Mouse (Mus musculus) liver, embryonic 16.5 days (tissue): ENCODE measurements around the gene Mex3b. TPM values are rescaled to one million over a fixed set of nuclear protein-coding genes. Genes with fewer than 3 reads are reported as not detected.

Experiments used
- ATAC-seq: fragments of 200-750 bp; cut with Nextera tagmentation; 2 replicates; pipeline ENCODE4 v1.8.0; 2017; ENCODE audit warnings: low read depth, mild to moderate bottlenecking, moderate number of reproducible peaks, moderate library complexity
- H3K27ac ChIP-seq: fragments of 300-500 bp; sonication (generic); 2 replicates; pipeline ENCODE4 v1.5.1; 2014; ENCODE audit warnings: mild to moderate bottlenecking, low read length
- H3K27me3 ChIP-seq: fragments of 300-500 bp; sonication (generic); 2 replicates; pipeline ENCODE4 v1.6.1; 2014; ENCODE audit warnings: low read depth, low read length, mixed read lengths; ENCODE audit not compliant: control insufficient read depth, insufficient read depth
- H3K36me3 ChIP-seq: fragments of 300-500 bp; sonication (generic); 2 replicates; pipeline ENCODE4 v1.6.1; 2014; ENCODE audit warnings: mild to moderate bottlenecking; ENCODE audit not compliant: control insufficient read depth, insufficient read depth
- H3K4me1 ChIP-seq: fragments of 300-500 bp; sonication (generic); 2 replicates; pipeline ENCODE4 v1.6.1; 2014; ENCODE audit warnings: low read depth, low read length, mixed read lengths; ENCODE audit not compliant: control insufficient read depth
- H3K4me2 ChIP-seq: fragments of 300-500 bp; sonication (generic); 2 replicates; pipeline ENCODE4 v1.6.1; 2014; ENCODE audit warnings: low read depth, low read length, mixed read lengths
- H3K4me3 ChIP-seq: fragments of 300-500 bp; sonication (generic); 2 replicates; pipeline ENCODE4 v1.5.1; 2014; ENCODE audit warnings: low read depth, mild to moderate bottlenecking, low read length
- H3K9ac ChIP-seq: fragments of 300-500 bp; sonication (generic); 2 replicates; pipeline ENCODE4 v1.6.1; 2014; ENCODE audit warnings: low read depth, low read length
- H3K9me3 ChIP-seq: fragments of 300-500 bp; sonication (generic); replicated peaks from 2 replicates; pipeline ENCODE4 v1.6.1; 2016; ENCODE audit warnings: low read length; ENCODE audit not compliant: control insufficient read depth
- whole genome bisulfite sequencing: fragments of 180-500 bp; shearing (Covaris S2); extraction: QIAGEN DNeasy Blood & Tissue Kit; methylation state at CpG from one replicate; pipeline ENCODE4 v1.1.7; 2014; ENCODE audit not compliant: insufficient replicate concordance; 5-methylcytosine and 5-hydroxymethylcytosine counted together
- polyA plus RNA-seq: library from polyadenylated mRNA; unstranded; fragments of >200 nt; fragmentation: Nextera tagmentation; extraction: Ambion mirVana; gene quantifications from 2 replicates; pipeline ENCODE4 v1.2.1, GENCODE M21; 2015

Mex3b gene
- polyA plus RNA-seq, 1 experiment from 2014 or later = 0.41 TPM

- WGBS = 59% methylated on average over 3 of the region's 3 CpGs
- H3K9me3 ChIP-seq = no peaks in the 10 kb centered on the region
- no peak overlapping the region for H3K27ac ChIP-seq
- no peaks in the 10 kb centered on the region for H3K36me3 ChIP-seq
- H3K4me1 ChIP-seq = no peaks in the 10 kb centered on the region
- no peak overlapping the region for H3K4me3 ChIP-seq
- no peaks in the 10 kb centered on the region for H3K27me3 ChIP-seq
- H3K9ac ChIP-seq = no peak overlapping the region
- ATAC-seq = no peak
- H3K4me2 ChIP-seq = no peak overlapping the region
These were observed 38.4 kb downstream of the Mex3b start for GRCm38 (mm10) chr7:82905527-82905926.

DNA sequence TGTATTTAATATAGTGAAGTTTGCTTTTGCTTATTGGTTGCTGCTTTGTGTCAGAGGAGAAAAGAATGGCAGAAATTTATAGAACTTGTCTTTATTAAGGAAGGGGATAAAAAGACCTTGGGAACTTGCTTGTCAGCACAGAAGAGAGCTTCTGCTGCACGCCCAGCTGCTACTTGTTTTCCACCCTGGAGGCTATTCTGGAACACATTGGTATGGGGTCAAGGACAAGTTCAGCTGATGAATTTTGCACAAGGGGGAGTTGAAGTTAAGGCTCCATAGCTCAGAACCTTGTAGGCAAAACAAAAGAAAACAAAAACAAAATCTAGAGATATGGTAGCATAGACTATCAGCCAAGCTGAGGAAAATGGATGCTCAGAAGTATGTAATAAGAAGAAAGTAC is 39.9 kb downstream of the Mex3b start:
- H3K36me3 ChIP-seq = no peaks in the 10 kb centered on the region
- H3K4me3 ChIP-seq = no peak overlapping the region
- H3K9ac ChIP-seq = no peak overlapping the region
- no peak overlapping the region for H3K27ac ChIP-seq
- H3K27me3 ChIP-seq = no peaks in the 10 kb centered on the region
- WGBS = 54% methylated on average over 1 of the region's 1 CpGs
- H3K4me1 ChIP-seq = no peaks in the 10 kb centered on the region
- H3K4me2 ChIP-seq = no peak overlapping the region
- ATAC-seq = no peak
- no peaks in the 10 kb centered on the region for H3K9me3 ChIP-seq

GRCm38 (mm10) chr7:82910536-82911384 is 43.6 kb downstream of the Mex3b start:
- Histone ChIP-seq H3K27me3 (no peaks in the 10 kb centered on the region), H3K4me2 (no peak overlapping the region), H3K9ac (no peak overlapping the region), H3K9me3 (no peaks in the 10 kb centered on the region), H3K27ac (no peak overlapping the region), H3K36me3 (no peaks in the 10 kb centered on the region), H3K4me1 (no peaks in the 10 kb centered on the region), H3K4me3 (no peak overlapping the region)
- no peak for ATAC-seq
- WGBS = 58% methylated on average over 10 of the region's 10 CpGs

GRCm38 (mm10) chr7:82911501-82911900 is 44.4 kb downstream of the Mex3b start:
- H3K4me1 ChIP-seq = no peaks in the 10 kb centered on the region
- no peaks in the 10 kb centered on the region for H3K36me3 ChIP-seq
- no peak overlapping the region for H3K27ac ChIP-seq
- WGBS = 74% methylated on average over 10 of the region's 10 CpGs
- H3K4me3 ChIP-seq = no peak overlapping the region
- no peaks in the 10 kb centered on the region for H3K9me3 ChIP-seq
- H3K27me3 ChIP-seq = no peaks in the 10 kb centered on the region
- H3K4me2 ChIP-seq = no peak overlapping the region
- no peak for ATAC-seq
- H3K9ac ChIP-seq = no peak overlapping the region

- Histone ChIP-seq H3K9me3 (no peaks in the 10 kb centered on the region), H3K36me3 (no peaks in the 10 kb centered on the region), H3K4me2 (no peak overlapping the region), H3K27ac (no peak overlapping the region), H3K9ac (no peak overlapping the region), H3K4me1 (no peaks in the 10 kb centered on the region), H3K27me3 (no peaks in the 10 kb centered on the region), H3K4me3 (no peak overlapping the region)
- WGBS = 53% methylated on average over 4 of the region's 4 CpGs
- ATAC-seq = no peak
These were observed 47.2 kb downstream of the Mex3b start for GRCm38 (mm10) chr7:82914297-82914696.

Other genes with a start within 250 kb of the Mex3b start
- 0.13 and 0.48 TPM in 2 replicates for gene Saxo2, start 218.8 kb upstream of the Mex3b start, polyA plus RNA-seq
- gene Efl1, start 218.7 kb upstream of the Mex3b start, polyA plus RNA-seq = 8.0 and 9.1 TPM in 2 replicates